Mouse (Mus musculus): ENCODE data around the gene Gm17387. TPM values are rescaled to one million over a fixed set of nuclear protein-coding genes. Genes with fewer than 3 reads are reported as not detected.

Gene Gm17387
- not detected for total RNA-seq (2022)

GRCm38 (mm10) chr7:141028831-141029230 lies at the start of gene Gm17387:
Gene Gm17387, plus strand, starts transcription at chr7:141029131.
- DNase-seq (ENCODE audit: low spot score in 2 of 2), result no peak

- no peak for DNase-seq (ENCODE audit: low spot score in 2 of 2)
Measured at GRCm38 (mm10) chr7:140981704-140982103, 47.2 kb upstream of the Gm17387 start.

DNA sequence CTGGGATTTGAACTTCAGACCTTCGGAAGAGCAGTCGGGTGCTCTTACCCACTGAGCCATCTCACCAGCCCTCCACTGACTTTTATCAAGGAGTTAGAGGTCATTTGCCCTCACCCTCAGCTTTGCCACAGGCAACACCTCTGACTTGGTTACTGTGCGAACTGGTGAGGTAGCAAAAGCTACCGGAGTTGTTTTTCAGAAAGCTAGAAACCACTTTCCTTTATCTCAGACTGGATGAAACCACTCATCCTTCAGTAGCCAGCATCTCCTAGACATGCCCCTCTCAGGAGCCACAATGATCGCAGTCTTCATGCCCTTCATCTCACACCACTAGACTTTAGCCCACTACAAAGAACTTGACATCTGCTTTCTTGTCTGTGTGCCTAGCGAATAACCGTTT lies 46.0 kb upstream of the Gm17387 start:
- no peak for DNase-seq (ENCODE audit: low spot score in 2 of 2)

GRCm38 (mm10) chr7:140987182-140988138 lies 41.5 kb upstream of the Gm17387 start:
- no peak for DNase-seq (ENCODE audit: low spot score in 2 of 2)

DNA sequence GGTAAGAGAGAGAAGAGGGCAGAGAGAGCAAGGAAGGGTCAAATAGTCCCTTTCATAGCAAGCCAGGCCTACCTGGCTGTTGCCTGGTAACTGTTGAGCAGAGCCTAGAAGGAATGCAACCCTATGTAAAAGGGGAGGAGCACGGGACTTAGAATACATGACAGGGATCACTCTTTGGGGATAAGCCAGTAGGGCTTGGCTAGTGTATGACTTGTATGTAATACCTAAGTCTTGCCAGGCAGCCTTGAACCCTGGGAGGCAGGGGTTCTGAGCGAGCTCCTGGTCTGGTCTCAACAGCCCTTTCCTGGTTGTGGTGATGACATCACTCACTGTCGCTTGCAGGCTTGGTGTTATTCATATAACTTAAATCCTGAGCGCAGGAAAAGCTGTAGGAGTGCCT lies 39.9 kb upstream of the Gm17387 start:
- no peak for DNase-seq (ENCODE audit: low spot score in 2 of 2)

GRCm38 (mm10) chr7:140990185-140990584 lies 38.7 kb upstream of the Gm17387 start:
- DNase-seq (ENCODE audit: low spot score in 2 of 2), result no peak

- DNase-seq (ENCODE audit: low spot score in 2 of 2), result no peak
Measured at GRCm38 (mm10) chr7:140990622-140991021, 38.3 kb upstream of the Gm17387 start.

DNA sequence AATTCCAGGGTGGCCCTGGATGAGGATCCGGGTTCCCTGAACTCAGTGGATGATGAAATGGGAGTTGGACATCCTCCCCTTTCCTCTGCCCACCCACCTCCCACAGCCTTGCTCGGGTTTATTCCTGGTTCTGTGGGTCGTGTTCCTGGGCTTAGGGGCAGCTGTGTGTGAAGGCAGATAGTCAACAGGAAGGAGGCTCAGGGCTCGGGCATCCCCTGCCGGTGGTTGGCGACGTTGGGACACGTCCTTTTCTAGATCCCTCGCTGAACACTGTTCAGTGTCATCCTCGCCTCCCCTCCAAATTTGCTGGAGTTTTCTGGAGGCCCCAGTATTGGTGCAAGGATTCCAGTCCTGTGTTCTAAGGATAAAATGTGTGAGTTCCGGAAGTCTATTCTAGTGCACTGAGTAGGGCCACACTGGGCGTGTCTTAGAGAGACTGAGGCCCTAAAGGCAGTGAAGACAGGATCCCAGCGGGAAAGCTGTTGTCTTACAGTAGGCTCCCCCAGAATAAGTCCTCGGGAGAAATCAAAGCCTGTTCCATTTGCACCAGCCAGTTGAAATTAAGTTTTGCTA lies 37.7 kb upstream of the Gm17387 start:
- DNase-seq (ENCODE audit: low spot score in 2 of 2), result no peak

- DNase-seq (ENCODE audit: low spot score in 2 of 2), result no peak
Measured at GRCm38 (mm10) chr7:140997817-140998216, 31.1 kb upstream of the Gm17387 start.

- no peak for DNase-seq (ENCODE audit: low spot score in 2 of 2)
Measured at GRCm38 (mm10) chr7:140998853-140999700, 29.9 kb upstream of the Gm17387 start.

- DNase-seq (ENCODE audit: low spot score in 2 of 2), result no peak
Measured at GRCm38 (mm10) chr7:141000881-141001708, 27.8 kb upstream of the Gm17387 start.

- DNase-seq (ENCODE audit: low spot score in 2 of 2), result no peak
Measured at GRCm38 (mm10) chr7:141003248-141004010, 25.5 kb upstream of the Gm17387 start.

DNA sequence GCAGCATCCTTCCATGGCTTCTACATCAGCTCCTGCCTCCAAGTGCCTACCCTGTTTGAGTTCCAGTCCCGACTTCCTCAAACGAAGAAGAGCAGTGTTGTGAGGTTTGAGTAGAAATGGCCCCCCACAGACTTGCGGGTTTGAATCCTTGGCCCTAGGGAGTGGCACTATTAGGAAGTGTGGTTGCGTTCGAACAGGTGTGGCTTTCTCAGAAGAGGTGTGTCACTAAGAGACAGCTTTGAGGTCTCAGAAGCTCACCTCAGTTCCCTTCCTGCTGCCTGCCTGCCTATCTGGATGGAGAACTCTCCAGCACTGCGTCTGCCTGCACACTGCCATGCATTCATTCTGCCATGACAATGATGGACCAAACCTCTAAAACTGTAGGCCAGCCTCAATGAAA lies 22.5 kb upstream of the Gm17387 start:
- no peak for DNase-seq (ENCODE audit: low spot score in 2 of 2)

- DNase-seq (ENCODE audit: low spot score in 2 of 2), result no peak
Measured at GRCm38 (mm10) chr7:141006914-141007313, 22.0 kb upstream of the Gm17387 start.

GRCm38 (mm10) chr7:141008312-141008761 lies 20.6 kb upstream of the Gm17387 start:
- DNase-seq (ENCODE audit: low spot score in 2 of 2), result peak in 1 of 2 experiments; percentile 24

- DNase-seq (ENCODE audit: low spot score in 2 of 2), result peak; percentile 71 to 78
Measured at GRCm38 (mm10) chr7:141008938-141009660, 19.8 kb upstream of the Gm17387 start.

GRCm38 (mm10) chr7:141009665-141010064 lies 19.3 kb upstream of the Gm17387 start:
- DNase-seq (ENCODE audit: low spot score in 2 of 2), result no peak

GRCm38 (mm10) chr7:141010593-141010992 lies 18.3 kb upstream of the Gm17387 start, which contains the start of gene Ifitm3:
Gene Ifitm3, minus strand, starts transcription at chr7:141010770.
- peak; percentile 34 to 51 for DNase-seq (ENCODE audit: low spot score in 2 of 2)

DNA sequence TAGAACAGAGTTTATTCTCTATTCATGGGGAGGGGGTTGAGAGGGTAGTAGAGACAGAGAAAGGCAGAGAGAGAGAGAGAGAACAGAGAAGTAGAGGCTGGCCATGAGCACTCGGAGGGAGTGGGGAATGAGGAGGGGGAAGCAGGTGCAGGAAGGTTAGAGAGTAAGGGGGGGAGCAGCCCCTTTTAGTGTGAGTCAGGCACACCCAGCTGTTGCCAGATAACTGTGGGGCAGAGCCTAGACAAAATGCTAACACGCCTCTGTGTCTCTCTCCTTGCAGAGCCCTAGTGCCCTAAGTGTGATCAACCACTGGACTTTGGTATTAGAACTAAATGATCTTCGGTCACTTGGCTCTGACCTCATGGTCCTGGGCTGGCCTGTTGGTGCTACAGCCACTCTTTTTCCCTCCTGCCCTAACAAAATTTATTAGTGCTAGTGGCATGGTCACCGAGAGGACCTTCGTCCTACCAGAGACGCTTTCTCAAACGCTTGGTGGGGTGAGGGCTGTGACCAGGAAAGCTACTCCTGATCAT lies 17.6 kb upstream of the Gm17387 start:
- no peak for DNase-seq (ENCODE audit: low spot score in 2 of 2)
